ENCODE assay signal across 9 mouse cellular contexts in the genomic region with DNA sequence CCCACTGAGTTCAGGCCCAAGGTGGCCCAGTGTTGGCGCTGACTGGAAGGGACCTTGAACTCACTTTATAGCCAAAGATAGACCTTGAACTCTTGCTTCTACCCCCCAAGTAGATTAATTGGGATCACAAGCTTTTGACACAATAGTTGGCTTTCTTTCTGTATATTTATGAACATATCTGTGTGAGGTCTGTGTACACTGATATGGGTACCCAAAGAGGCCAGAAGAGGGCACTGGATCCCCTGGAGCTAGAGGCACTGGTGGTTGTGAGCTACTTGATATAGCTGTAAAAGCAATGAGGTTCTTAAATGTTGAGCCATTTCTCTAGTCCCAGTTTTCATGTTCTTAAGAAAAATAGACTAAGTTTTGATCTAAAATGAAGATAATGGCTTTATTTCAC. TPM values are rescaled to one million over a fixed set of nuclear protein-coding genes. Genes with fewer than 3 reads are reported as not detected.
DNase-seq lines count a peak whose midpoint lies in the region; ATAC-seq lines count a peak whose summit lies in the region.
"Had no signal": no experiment of that assay in that cellular context is flagged by ENCODE, and none has a peak within 500 bp of the region (broad histone marks: within the 10 kb centered on the region; RNA-seq: fewer than 3 reads in every experiment).

No protein-coding gene starts in this region.

- no peaks in the 10 kb centered on the region for H3K9me3 ChIP-seq in midbrain, embryonic 14.5 days (ENCODE audit: control insufficient read depth, low read length)
- H3K9me3 ChIP-seq in midbrain, embryonic 11.5 days (ENCODE audit: control insufficient read depth, low read length): no peaks in the 10 kb centered on the region
- H3K9me3 ChIP-seq: embryonic facial prominence, embryonic 12.5 days had no signal

- no peak overlapping the region for H3K27ac ChIP-seq in midbrain, embryonic 14.5 days (replicated peaks; ENCODE audit: low read depth, low read length)
- H3K27ac ChIP-seq in midbrain, embryonic 11.5 days (ENCODE audit: low read depth, low read length): no peak overlapping the region
- H3K27ac ChIP-seq: embryonic facial prominence, embryonic 12.5 days had no signal

- H3K4me2 ChIP-seq in midbrain, embryonic 14.5 days (ENCODE audit: low read length): no peak overlapping the region
- no peak overlapping the region for H3K4me2 ChIP-seq in midbrain, embryonic 11.5 days
- H3K4me2 ChIP-seq: embryonic facial prominence, embryonic 12.5 days had no signal

- no peaks in the 10 kb centered on the region for H3K27me3 ChIP-seq in midbrain, embryonic 14.5 days (ENCODE audit: control insufficient read depth, insufficient read depth, low read length)
- H3K27me3 ChIP-seq in midbrain, embryonic 11.5 days (ENCODE audit: control insufficient read depth, insufficient read depth, low read length): no peaks in the 10 kb centered on the region
- H3K27me3 ChIP-seq: embryonic facial prominence, embryonic 12.5 days had no signal

- DNase-seq in embryo, embryonic 10.5 days (ENCODE audit: low spot score): peak; percentile 31
- no peak for DNase-seq in embryo, embryonic 9.5 days (ENCODE audit: extremely low spot score)
- DNase-seq in midbrain, embryonic 14.5 days: peak; percentile 31
- DNase-seq in midbrain, embryonic 11.5 days (ENCODE audit: low spot score, missing footprints): no peak
- peak; percentile 70 for DNase-seq in kidney, adult 9 months
- DNase-seq in thymus, postnatal 14 days: peak; percentile 49
- no peak for DNase-seq in layer of hippocampus, postnatal 36 days

- H3K4me1 ChIP-seq in midbrain, embryonic 14.5 days (ENCODE audit: control insufficient read depth, insufficient read depth, low read length): no peaks in the 10 kb centered on the region
- no peaks in the 10 kb centered on the region for H3K4me1 ChIP-seq in midbrain, embryonic 11.5 days (ENCODE audit: control insufficient read depth, insufficient read depth, low read length)
- H3K4me1 ChIP-seq: embryonic facial prominence, embryonic 12.5 days had no signal

- H3K9ac ChIP-seq in midbrain, embryonic 14.5 days (replicated peaks; ENCODE audit: low read length): no peak overlapping the region
- no peak overlapping the region for H3K9ac ChIP-seq in midbrain, embryonic 11.5 days (ENCODE audit: low read length)
- H3K9ac ChIP-seq: embryonic facial prominence, embryonic 12.5 days had no signal

- no peak overlapping the region for H3K4me3 ChIP-seq in midbrain, embryonic 14.5 days (replicated peaks; ENCODE audit: low read depth, low read length)
- H3K4me3 ChIP-seq in midbrain, embryonic 11.5 days (ENCODE audit: low read depth, low read length): no peak overlapping the region
- H3K4me3 ChIP-seq: embryonic facial prominence, embryonic 12.5 days had no signal

- 94% methylated on average over 1 of the region's 1 CpGs for WGBS in midbrain, embryonic 14.5 days
- WGBS in midbrain, embryonic 11.5 days: 88% methylated on average over 1 of the region's 1 CpGs

- H3K36me3 ChIP-seq in midbrain, embryonic 14.5 days (ENCODE audit: control insufficient read depth, insufficient read depth, low read length): peaks cover 33% of the 10 kb centered on the region
- 0 out of 2 replicates have a peak, but pooled peaks cover 4% of the 10 kb centered on the region for H3K36me3 ChIP-seq in midbrain, embryonic 11.5 days (ENCODE audit: control insufficient read depth, insufficient read depth, low read length)

- ATAC-seq in midbrain, embryonic 14.5 days (ENCODE audit: low FRiP score, low TSS enrichment): no peak
- no peak for ATAC-seq in midbrain, embryonic 11.5 days (ENCODE audit: low FRiP score)
- ATAC-seq in inflammation-experienced regulatory T-cells, adult 6 months: no peak

RNA-seq across cellular contexts. Expression of gene Mfn1, which starts 23.8 kb away (rescaled TPM):
- 28.8 and 42.6 TPM in 2 replicates for polyA plus RNA-seq in midbrain, embryonic 14.5 days (2014; fragmentation: Nextera tagmentation; extraction: Ambion mirVana)
- polyA plus RNA-seq in midbrain, embryonic 11.5 days (2014; fragmentation: Nextera tagmentation; extraction: Ambion mirVana): 29.7 and 31.2 TPM in 2 replicates
- polyA plus RNA-seq in inflammation-experienced regulatory T-cells, adult 6 months (2017; shearing (Covaris generic)): 10 to 100 TPM; 10.9 to 15.6 (median 13.2) TPM
- total RNA-seq in layer of hippocampus, postnatal 36 days (2021): 10 to 100 TPM; 85.1 to 98.9 TPM

RNA-seq across cellular contexts. Expression of gene Zfp639, which starts 43.0 kb away (rescaled TPM):
- 43.4 and 46.2 TPM in 2 replicates for polyA plus RNA-seq in midbrain, embryonic 14.5 days (2014; fragmentation: Nextera tagmentation; extraction: Ambion mirVana)
- 42.1 and 50.3 TPM in 2 replicates for polyA plus RNA-seq in midbrain, embryonic 11.5 days (2014; fragmentation: Nextera tagmentation; extraction: Ambion mirVana)
- 10 to 100 TPM; 26.7 to 28.3 (median 28.1) TPM for polyA plus RNA-seq in inflammation-experienced regulatory T-cells, adult 6 months (2017; shearing (Covaris generic))
- 10 to 100 TPM; 36.4 to 42.9 TPM for total RNA-seq in layer of hippocampus, postnatal 36 days (2021)

Comparison
In these comparisons a context has a peak if more than half of its experiments do, and no peak if none do; other contexts are left out.
1. DNase-seq: peak in embryo, embryonic 10.5 days (single experiment), midbrain, embryonic 14.5 days (single experiment), kidney, adult 9 months (single experiment) and thymus, postnatal 14 days (single experiment); none in embryo, embryonic 9.5 days (single experiment), midbrain, embryonic 11.5 days (single experiment) and layer of hippocampus, postnatal 36 days (0 of 2).